Mouse (Mus musculus) urinary bladder, adult 2 months (tissue): Measurements from ENCODE around the gene Gm10153. TPM values are rescaled to one million over a fixed set of nuclear protein-coding genes. Genes with fewer than 3 reads are reported as not detected.
"Not testable (repeated sequence)": the region's sequence is repeated elsewhere in the genome, so short reads cannot be mapped to it uniquely, and the experiment has no call there.

Experiments used
- DNase-seq: peaks from one replicate; pipeline ENCODE4 v3.0.0; 2022; ENCODE audit warnings: low spot score
- polyA plus RNA-seq: library from polyadenylated mRNA; depleted of rRNA; stranded (reverse); fragments of >200 nt; gene quantifications from 2 replicates; pipeline ENCODE4 v1.2.3, GENCODE M21; 2012; rRNA removed

The Gm10153 gene
- polyA plus RNA-seq, 1 experiment, result not detected

DNA sequence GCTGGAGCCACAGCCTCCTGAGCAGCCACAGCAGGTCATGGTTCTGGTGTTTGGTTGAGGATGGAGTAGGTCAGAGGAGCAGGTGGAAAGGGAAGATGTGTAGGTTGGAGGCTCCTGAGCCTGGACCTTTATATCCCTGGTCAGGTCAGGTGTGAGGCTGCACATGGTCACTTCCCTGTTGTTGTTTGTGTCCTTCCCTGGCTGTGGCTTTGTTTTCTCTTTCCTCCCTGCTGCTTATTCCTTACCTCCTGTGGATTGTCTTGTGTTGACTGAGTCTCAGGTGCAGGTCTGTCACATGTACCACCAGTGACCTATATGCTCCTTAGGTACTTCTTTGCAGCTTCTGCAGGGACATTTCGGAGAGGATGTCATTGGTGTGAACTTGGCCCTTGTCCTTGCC lies 45.7 kb downstream of the Gm10153 start, which contains the start of gene Gm45337:
Gene Gm45337, minus strand, starts transcription at position 101 of the 400 bp plus-strand sequence.
- no peak for DNase-seq

DNA sequence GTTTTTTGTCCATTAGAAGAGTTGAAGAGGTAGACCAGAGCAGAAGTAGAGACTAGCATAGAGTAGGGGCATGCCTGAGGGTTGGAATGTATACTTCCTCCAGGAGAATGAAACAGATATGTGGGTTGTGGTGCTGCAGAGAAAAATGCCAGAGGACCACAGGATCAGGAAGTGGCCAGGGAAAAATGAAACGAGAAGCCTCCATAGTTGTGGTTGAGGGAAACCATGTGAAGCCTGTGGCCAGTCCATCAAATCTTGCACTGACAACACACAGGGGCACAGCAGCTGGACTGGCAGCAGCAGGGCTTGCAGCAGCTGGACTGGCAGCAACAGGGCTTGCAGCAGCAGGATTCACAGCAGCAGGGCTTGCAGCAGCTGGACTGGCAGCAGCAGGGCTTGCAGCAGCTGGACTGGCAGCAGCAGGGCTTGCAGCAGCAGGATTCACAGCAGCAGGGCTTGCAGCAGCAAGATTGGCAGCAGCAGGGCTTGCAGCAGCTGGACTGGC lies 46.6 kb downstream of the Gm10153 start:
- not testable (repeated sequence) for DNase-seq

DNA sequence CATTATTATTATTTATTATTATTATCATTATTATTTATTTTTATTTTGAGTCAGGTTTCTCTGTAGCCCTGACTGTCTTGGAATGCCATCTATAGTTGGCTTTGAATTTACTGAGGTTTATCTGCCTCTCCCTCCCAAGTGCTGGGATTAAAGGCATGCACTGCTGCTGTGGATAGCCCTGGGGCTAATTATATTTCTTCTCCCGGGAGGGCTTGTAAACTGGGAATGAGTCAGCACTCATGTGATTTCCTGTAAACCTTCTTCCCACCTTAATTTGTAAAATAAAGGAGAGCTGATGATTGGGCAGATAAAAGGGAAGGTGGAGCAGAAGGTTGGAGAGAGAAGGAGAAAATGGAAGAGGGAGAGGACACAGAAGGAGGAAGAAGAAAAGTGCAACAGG lies 49.5 kb downstream of the Gm10153 start:
- DNase-seq, result no peak

Other genes starting within 250 kb of the Gm10153 start
- 0.27 and 0.34 TPM in 2 replicates for gene Brsk2, start 240.6 kb downstream of the Gm10153 start, polyA plus RNA-seq
- gene Mob2, start 129.3 kb downstream of the Gm10153 start, polyA plus RNA-seq, result 91.8 and 102 TPM in 2 replicates
- 4.1 and 5.0 TPM in 2 replicates for gene Dusp8, start 94.5 kb downstream of the Gm10153 start, polyA plus RNA-seq
- gene Gm45618, start 69.7 kb downstream of the Gm10153 start, polyA plus RNA-seq, result not detected in 2 replicates
- gene Gm39115, start 54.4 kb downstream of the Gm10153 start, polyA plus RNA-seq, result not detected in 2 replicates
- gene Gm45337, start 45.8 kb downstream of the Gm10153 start, polyA plus RNA-seq, result not detected in 2 replicates
- gene Gm29735, start 33.3 kb downstream of the Gm10153 start, polyA plus RNA-seq, result not detected in 2 replicates
- not detected in 2 replicates for gene Gm4553, start 24.6 kb downstream of the Gm10153 start, polyA plus RNA-seq
- gene Krtap5-2, start 14.4 kb downstream of the Gm10153 start, polyA plus RNA-seq, result not detected in 2 replicates
- not detected in 2 replicates for gene Krtap5-3, start 11.0 kb upstream of the Gm10153 start, polyA plus RNA-seq
- not detected in 2 replicates for gene Gm7579, start 21.5 kb upstream of the Gm10153 start, polyA plus RNA-seq
- not detected in 2 replicates for gene Krtap5-5, start 39.6 kb upstream of the Gm10153 start, polyA plus RNA-seq
- not detected in 2 replicates for gene Gm40460, start 50.7 kb upstream of the Gm10153 start, polyA plus RNA-seq
- not detected in 2 replicates for gene Gm2431, start 68.0 kb upstream of the Gm10153 start, polyA plus RNA-seq
- gene Gm4559, start 84.0 kb upstream of the Gm10153 start, polyA plus RNA-seq, result not detected in 2 replicates
- gene Krtap5-1, start 106.7 kb upstream of the Gm10153 start, polyA plus RNA-seq, result not detected in 2 replicates
- gene Krtap5-4, start 113.2 kb upstream of the Gm10153 start, polyA plus RNA-seq, result not detected in 2 replicates
- 35.2 and 36.2 TPM in 2 replicates for gene Ifitm10, start 183.4 kb upstream of the Gm10153 start, polyA plus RNA-seq
- gene Gm49369, start 192.3 kb upstream of the Gm10153 start, polyA plus RNA-seq, result 2.0 and 2.2 TPM in 2 replicates
- gene Ctsd, start 197.6 kb upstream of the Gm10153 start, polyA plus RNA-seq, result 836 and 938 TPM in 2 replicates
- gene Syt8, start 244.5 kb upstream of the Gm10153 start, polyA plus RNA-seq, result 316 and 420 TPM in 2 replicates